Mouse (Mus musculus): Measurements from ENCODE around the gene Hs3st5. TPM values are rescaled to one million over a fixed set of nuclear protein-coding genes. Genes with fewer than 3 reads are reported as not detected.

Hs3st5 gene
- 0.07 and 0.23 TPM in 2 replicates for polyA plus RNA-seq (2016; fragmentation: Nextera tagmentation; extraction: Ambion mirVana)

DNA sequence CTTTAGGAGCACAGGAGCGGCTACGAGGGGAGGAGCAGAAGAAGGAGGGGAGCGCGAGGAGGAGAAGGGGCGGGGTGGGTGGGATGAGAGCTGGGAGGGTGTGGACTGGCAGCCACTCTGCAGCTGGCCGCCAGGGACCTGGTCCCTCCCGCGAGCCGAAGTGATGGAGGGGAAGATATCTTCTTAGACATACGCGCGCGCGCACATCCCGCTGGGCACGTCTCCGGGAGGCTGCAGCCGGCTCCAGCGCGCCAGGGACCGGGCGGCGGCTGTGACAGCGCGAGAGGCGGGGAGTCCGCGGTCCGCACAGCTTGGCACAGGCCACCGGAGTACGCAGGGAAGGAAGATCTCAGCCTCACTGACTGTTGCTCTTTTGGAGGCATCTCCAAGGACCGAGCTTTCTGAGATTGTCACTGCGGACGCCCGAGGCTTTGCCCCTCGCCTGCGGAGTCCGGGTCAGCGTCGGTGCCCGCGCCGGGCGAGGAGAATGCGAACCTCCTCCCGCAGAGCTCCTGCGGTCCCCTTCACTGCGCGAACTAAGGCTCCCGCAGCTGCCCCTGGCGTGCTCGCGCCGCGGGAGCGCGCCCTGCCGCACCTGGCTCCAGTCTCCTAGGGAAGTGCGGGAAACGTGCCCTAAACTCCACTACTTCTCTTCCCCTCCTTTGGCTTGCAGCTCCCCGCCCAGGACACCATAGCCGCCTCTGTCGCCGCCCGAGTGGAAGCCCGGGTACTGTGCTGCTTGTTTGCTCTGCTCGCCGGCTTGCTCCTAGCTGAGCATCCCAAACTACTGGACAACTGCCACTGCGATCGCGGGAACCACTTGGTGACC, at the start of gene Hs3st5:
Gene Hs3st5, plus strand, starts transcription at position 88 of the 829 bp plus-strand sequence.
- DNase-seq (ENCODE audit: low spot score) = peak; percentile 75
- H3K9me3 ChIP-seq = no peaks in the 10 kb centered on the region
- peaks cover 47% of the 10 kb centered on the region for H3K27me3 ChIP-seq (ENCODE audit: insufficient read depth, poor library complexity, severe bottlenecking)
- peak within 1 kb of the TSS; percentile 75 for H3K4me3 ChIP-seq
- no peak within 1 kb of the TSS for H3K27ac ChIP-seq
- under 1% methylated on average over 70 of the region's 71 CpGs for WGBS
- peaks cover 19% of the 10 kb centered on the region for H3K4me1 ChIP-seq
- H3K36me3 ChIP-seq = no peaks in the 10 kb centered on the region

- Histone ChIP-seq H3K4me3 (no peak overlapping the region), H3K27ac (no peak overlapping the region), H3K4me1 (no peaks in the 10 kb centered on the region), H3K27me3 (ENCODE audit: insufficient read depth, poor library complexity, severe bottlenecking) (no peaks in the 10 kb centered on the region), H3K9me3 (no peaks in the 10 kb centered on the region), H3K36me3 (no peaks in the 10 kb centered on the region)
- 81% methylated on average over 3 of the region's 3 CpGs for WGBS
- no peak for DNase-seq (ENCODE audit: low spot score)
Observed at GRCm38 (mm10) chr10:36468664-36469063, 38.0 kb upstream of the Hs3st5 start.

DNA sequence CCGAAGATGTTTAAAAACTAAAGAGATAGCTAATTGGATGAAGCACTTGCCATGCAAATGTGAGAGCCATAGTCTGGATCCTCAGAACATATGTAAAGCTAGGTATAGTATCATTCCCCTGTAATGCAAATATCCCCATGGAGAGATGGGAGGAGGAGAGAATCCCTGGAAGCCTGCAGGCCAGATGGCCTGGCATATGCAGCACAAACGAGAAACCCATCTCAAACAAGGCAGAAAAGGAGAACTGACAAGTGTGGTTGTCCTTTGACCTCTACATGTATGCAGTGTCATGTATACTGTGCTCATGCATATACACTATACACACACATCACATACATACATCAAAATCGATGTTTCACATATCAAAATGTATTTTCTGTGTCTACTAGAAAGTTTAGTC, 35.5 kb upstream of the Hs3st5 start:
- no peaks in the 10 kb centered on the region for H3K4me1 ChIP-seq
- H3K27me3 ChIP-seq (ENCODE audit: insufficient read depth, poor library complexity, severe bottlenecking) = no peaks in the 10 kb centered on the region
- H3K4me3 ChIP-seq = no peak overlapping the region
- WGBS = 60% methylated on average over 3 of the region's 3 CpGs
- H3K27ac ChIP-seq = no peak overlapping the region
- no peaks in the 10 kb centered on the region for H3K9me3 ChIP-seq
- no peak for DNase-seq (ENCODE audit: low spot score)
- H3K36me3 ChIP-seq = no peaks in the 10 kb centered on the region

GRCm38 (mm10) chr10:36474834-36475233, 31.8 kb upstream of the Hs3st5 start:
- WGBS = 44% methylated on average over 3 of the region's 3 CpGs
- no peak for DNase-seq (ENCODE audit: low spot score)

GRCm38 (mm10) chr10:36477543-36477942, 29.1 kb upstream of the Hs3st5 start:
- 83% methylated on average over 4 of the region's 4 CpGs for WGBS
- H3K27ac ChIP-seq = no peak overlapping the region
- no peak for DNase-seq (ENCODE audit: low spot score)
- H3K4me1 ChIP-seq = no peaks in the 10 kb centered on the region
- no peak overlapping the region for H3K4me3 ChIP-seq
- H3K36me3 ChIP-seq = no peaks in the 10 kb centered on the region
- no peaks in the 10 kb centered on the region for H3K9me3 ChIP-seq
- H3K27me3 ChIP-seq (ENCODE audit: insufficient read depth, poor library complexity, severe bottlenecking) = no peaks in the 10 kb centered on the region

More at GRCm38 (mm10) chr10:36474834-36475233, 31.8 kb upstream of the Hs3st5 start:
- H3K4me1 ChIP-seq = no peaks in the 10 kb centered on the region
- no peak overlapping the region for H3K27ac ChIP-seq
- H3K27me3 ChIP-seq (ENCODE audit: insufficient read depth, poor library complexity, severe bottlenecking) = no peaks in the 10 kb centered on the region
- no peaks in the 10 kb centered on the region for H3K36me3 ChIP-seq
- no peak overlapping the region for H3K4me3 ChIP-seq
- H3K9me3 ChIP-seq = no peaks in the 10 kb centered on the region

- H3K36me3 ChIP-seq = no peaks in the 10 kb centered on the region
Observed at GRCm38 (mm10) chr10:36483362-36483761, 23.3 kb upstream of the Hs3st5 start.

GRCm38 (mm10) chr10:36484011-36484410, 22.6 kb upstream of the Hs3st5 start:
- no peak for DNase-seq (ENCODE audit: low spot score)
- Histone ChIP-seq H3K36me3 (no peaks in the 10 kb centered on the region), H3K4me3 (no peak overlapping the region), H3K27ac (no peak overlapping the region), H3K9me3 (no peaks in the 10 kb centered on the region), H3K27me3 (ENCODE audit: insufficient read depth, poor library complexity, severe bottlenecking) (no peaks in the 10 kb centered on the region), H3K4me1 (no peaks in the 10 kb centered on the region)
- 74% methylated on average over 3 of the region's 3 CpGs for whole genome bisulfite sequencing

More at GRCm38 (mm10) chr10:36483362-36483761, 23.3 kb upstream of the Hs3st5 start:
- DNase-seq (ENCODE audit: low spot score) = no peak
- Histone ChIP-seq H3K27me3 (ENCODE audit: insufficient read depth, poor library complexity, severe bottlenecking) (no peaks in the 10 kb centered on the region), H3K9me3 (no peaks in the 10 kb centered on the region), H3K4me3 (no peak overlapping the region), H3K27ac (no peak overlapping the region), H3K4me1 (no peaks in the 10 kb centered on the region)
- 80% methylated on average over 2 of the region's 2 CpGs for WGBS

- no peaks in the 10 kb centered on the region for H3K27me3 ChIP-seq (ENCODE audit: insufficient read depth, poor library complexity, severe bottlenecking)
- 81% methylated on average over 1 of the region's 1 CpGs for WGBS
- no peak for DNase-seq (ENCODE audit: low spot score)
- H3K4me3 ChIP-seq = no peak overlapping the region
- no peaks in the 10 kb centered on the region for H3K9me3 ChIP-seq
- no peaks in the 10 kb centered on the region for H3K4me1 ChIP-seq
- H3K36me3 ChIP-seq = no peaks in the 10 kb centered on the region
- no peak overlapping the region for H3K27ac ChIP-seq
Observed at GRCm38 (mm10) chr10:36484728-36485300, 21.8 kb upstream of the Hs3st5 start.

DNA sequence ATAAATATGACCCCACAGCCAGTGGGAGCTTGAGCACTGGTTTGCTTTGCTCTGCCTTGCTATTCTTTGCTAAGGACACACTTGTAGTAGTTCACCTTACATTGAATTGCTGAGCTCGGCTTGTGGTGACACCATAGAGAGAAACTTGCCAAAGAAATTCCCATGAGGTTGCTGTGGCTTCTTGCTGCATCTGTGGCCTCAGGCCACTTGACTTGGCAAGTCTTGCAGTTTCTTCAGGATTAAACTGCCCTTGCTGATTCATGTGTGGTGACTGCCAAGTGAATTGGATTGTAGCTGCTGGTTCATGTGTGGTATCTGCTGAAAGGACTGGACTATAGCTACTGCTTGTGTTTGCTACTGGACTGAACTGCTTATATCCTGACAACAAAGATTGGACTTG, 13.0 kb upstream of the Hs3st5 start:
- WGBS = 68% methylated on average over 1 of the region's 1 CpGs
- no peaks in the 10 kb centered on the region for H3K36me3 ChIP-seq

DNA sequence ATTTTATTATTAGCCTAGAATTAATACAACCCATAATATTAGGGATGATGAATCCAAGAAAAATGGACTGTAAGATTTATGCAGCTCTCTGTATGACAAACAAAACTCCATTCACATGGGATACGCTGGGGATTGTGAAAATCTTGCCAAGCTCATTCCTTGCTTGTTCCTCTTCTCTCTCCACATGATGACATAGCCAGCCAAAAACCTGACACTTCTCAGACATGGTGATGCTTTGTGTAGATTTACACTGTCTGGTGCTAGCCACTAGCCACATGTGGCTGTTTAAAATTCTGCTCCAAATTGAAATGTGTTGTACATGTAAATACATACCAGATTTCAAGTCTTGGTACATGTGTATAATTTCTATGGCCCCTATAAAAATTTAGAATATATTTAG, 6.9 kb upstream of the Hs3st5 start:
- WGBS = 79% methylated on average over 1 of the region's 1 CpGs
- Histone ChIP-seq H3K27ac (no peak overlapping the region), H3K27me3 (ENCODE audit: insufficient read depth, poor library complexity, severe bottlenecking) (no peaks in the 10 kb centered on the region), H3K4me1 (no peaks in the 10 kb centered on the region), H3K9me3 (no peaks in the 10 kb centered on the region), H3K4me3 (no peak overlapping the region), H3K36me3 (no peaks in the 10 kb centered on the region)
- DNase-seq (ENCODE audit: low spot score) = no peak

More for the DNA sequence above, 13.0 kb upstream of the Hs3st5 start:
- Histone ChIP-seq H3K4me3 (no peak overlapping the region), H3K27ac (no peak overlapping the region), H3K27me3 (ENCODE audit: insufficient read depth, poor library complexity, severe bottlenecking) (no peaks in the 10 kb centered on the region), H3K9me3 (no peaks in the 10 kb centered on the region), H3K4me1 (no peaks in the 10 kb centered on the region)
- DNase-seq (ENCODE audit: low spot score) = no peak

DNA sequence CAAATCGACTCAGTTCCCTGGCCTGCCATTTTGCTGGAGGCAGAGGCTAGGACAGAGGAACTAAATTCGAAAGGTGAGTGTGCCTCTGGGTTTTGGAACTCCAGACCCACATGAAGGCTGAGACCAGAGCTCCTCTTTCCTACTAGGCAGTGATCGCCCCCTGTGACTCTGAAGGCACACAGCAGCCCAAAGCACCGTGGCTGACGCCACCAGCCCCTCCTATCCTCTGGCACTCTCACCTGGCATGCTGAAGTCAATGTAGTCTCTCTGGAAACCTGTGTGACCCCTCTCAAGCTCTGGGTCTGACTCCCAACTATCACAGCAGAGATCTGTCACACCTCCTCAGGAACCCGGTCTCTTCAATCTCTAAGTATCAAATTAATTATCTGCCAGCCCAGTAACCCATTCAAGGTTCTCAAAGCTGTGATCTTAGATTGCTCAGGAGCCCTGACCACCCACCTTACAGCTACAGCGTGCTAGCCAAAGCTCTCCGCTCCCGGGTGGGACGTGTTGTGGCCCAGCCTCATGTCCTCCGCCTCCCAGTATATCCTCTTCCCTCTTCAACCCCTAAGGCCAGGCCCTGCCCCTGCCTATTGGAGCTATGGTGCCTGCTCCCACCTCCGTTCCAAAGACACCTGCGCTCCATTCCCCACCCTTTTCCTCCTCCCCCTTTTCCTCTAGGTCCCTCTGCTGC, 434 bp upstream of the Hs3st5 start:
- H3K9me3 ChIP-seq = no peaks in the 10 kb centered on the region
- 9% methylated on average over 13 of the region's 13 CpGs for WGBS
- H3K27me3 ChIP-seq (ENCODE audit: insufficient read depth, poor library complexity, severe bottlenecking) = peaks cover 47% of the 10 kb centered on the region
- H3K4me3 ChIP-seq = peak overlapping the region; percentile 75
- no peak for DNase-seq (ENCODE audit: low spot score)
- no peaks in the 10 kb centered on the region for H3K36me3 ChIP-seq
- H3K27ac ChIP-seq = no peak overlapping the region
- H3K4me1 ChIP-seq = peaks cover 19% of the 10 kb centered on the region

DNA sequence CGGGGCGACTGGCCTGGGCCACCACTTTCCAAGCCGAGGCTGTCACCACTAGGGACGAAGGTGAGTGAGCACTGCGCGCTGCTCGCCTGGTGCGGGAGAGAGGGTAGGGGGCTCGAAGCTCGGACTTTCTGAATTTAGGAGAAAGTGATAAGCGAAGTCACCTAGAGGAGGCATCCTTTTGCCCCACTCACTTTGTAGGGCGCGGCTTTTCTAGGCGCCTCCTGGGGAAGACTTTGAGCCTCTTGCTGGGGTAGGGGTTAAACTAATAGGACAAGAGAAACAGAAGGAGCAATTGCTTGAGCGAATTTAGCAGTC, 899 bp downstream of the Hs3st5 start:
- Histone ChIP-seq H3K4me3 (peak overlapping the region; percentile 75), H3K27ac (no peak overlapping the region), H3K36me3 (no peaks in the 10 kb centered on the region), H3K4me1 (peaks cover 19% of the 10 kb centered on the region), H3K27me3 (ENCODE audit: insufficient read depth, poor library complexity, severe bottlenecking) (peaks cover 47% of the 10 kb centered on the region), H3K9me3 (no peaks in the 10 kb centered on the region)
- under 1% methylated on average over 15 of the region's 15 CpGs for WGBS
- no peak for DNase-seq (ENCODE audit: low spot score)

- WGBS = 2% methylated on average over 18 of the region's 18 CpGs
- H3K4me1 ChIP-seq = peaks cover 19% of the 10 kb centered on the region
- no peak for DNase-seq (ENCODE audit: low spot score)
- peaks cover 47% of the 10 kb centered on the region for H3K27me3 ChIP-seq (ENCODE audit: insufficient read depth, poor library complexity, severe bottlenecking)
- no peak overlapping the region for H3K27ac ChIP-seq
- no peaks in the 10 kb centered on the region for H3K36me3 ChIP-seq
- H3K4me3 ChIP-seq = peak overlapping the region; percentile 75
- H3K9me3 ChIP-seq = no peaks in the 10 kb centered on the region
Observed at GRCm38 (mm10) chr10:36507991-36508546, 1.5 kb downstream of the Hs3st5 start.
